8 mouse cellular contexts compared by ENCODE assay signal in genomic region chr5:52775237-52775636, GRCm38 (mm10). TPM values are rescaled to one million over a fixed set of nuclear protein-coding genes. Genes with fewer than 3 reads are reported as not detected.
DNase-seq lines count a peak whose midpoint lies in the region; ATAC-seq and TF ChIP-seq lines count a peak whose summit lies in the region.

TSS of gene Zcchc4 (plus strand) at chr5:52775409.

- no peak within 1 kb of the TSS for H3K4me2 ChIP-seq in kidney, embryonic 16.5 days (replicated peaks; ENCODE audit: low read depth, low read length)
- H3K4me2 ChIP-seq in forebrain, embryonic 16.5 days (ENCODE audit: low read length): no peak within 1 kb of the TSS

- DNase-seq in kidney, postnatal 4 days: no peak
- no peak for DNase-seq in midbrain, embryonic 10.5 days (ENCODE audit: low spot score)
- DNase-seq in frontal cortex, postnatal 36 days (ENCODE audit: low spot score in 2 of 2): no peak
- DNase-seq in left cerebral cortex, postnatal 14 days (ENCODE audit: low spot score in 2 of 2): no peak
- DNase-seq in kidney, adult 11 months: no peak

- no peak for TF ChIP-seq CTCF in bone marrow, adult 2 months (IDR thresholded peaks at IDR 0.05; ENCODE audit: control insufficient read depth, insufficient read depth, low read length)

- H3K36me3 ChIP-seq in kidney, embryonic 16.5 days (ENCODE audit: insufficient read depth, low read length): peaks cover 5% of the 10 kb centered on the region; the same call in 1 of the 2 replicates
- H3K36me3 ChIP-seq in forebrain, embryonic 16.5 days (ENCODE audit: control insufficient read depth, insufficient read depth): no peaks in the 10 kb centered on the region
- peaks cover 2% of the 10 kb centered on the region; the same call in 1 of the 2 replicates for H3K36me3 ChIP-seq in midbrain, embryonic 10.5 days

- no peaks in the 10 kb centered on the region for H3K27me3 ChIP-seq in kidney, embryonic 16.5 days (ENCODE audit: insufficient read depth, low read length)
- H3K27me3 ChIP-seq in forebrain, embryonic 16.5 days (replicated peaks; ENCODE audit: control insufficient read depth, insufficient read depth, low read length): no peaks in the 10 kb centered on the region
- no peaks in the 10 kb centered on the region for H3K27me3 ChIP-seq in midbrain, embryonic 10.5 days (ENCODE audit: low read depth, poor library complexity, severe bottlenecking)

- H3K27ac ChIP-seq in kidney, embryonic 16.5 days (ENCODE audit: low read length): no peak within 1 kb of the TSS
- no peak within 1 kb of the TSS for H3K27ac ChIP-seq in bone marrow, adult 2 months (ENCODE audit: control insufficient read depth, insufficient read depth, low read depth, low read length, poor library complexity)
- no peak within 1 kb of the TSS for H3K27ac ChIP-seq in forebrain, embryonic 16.5 days (ENCODE audit: low read length)
- no peak within 1 kb of the TSS for H3K27ac ChIP-seq in midbrain, embryonic 10.5 days (replicated peaks)

- H3K9ac ChIP-seq in kidney, embryonic 16.5 days (replicated peaks; ENCODE audit: low read length): no peak within 1 kb of the TSS
- no peak within 1 kb of the TSS for H3K9ac ChIP-seq in forebrain, embryonic 16.5 days (replicated peaks; ENCODE audit: low read depth, low read length)

- H3K4me1 ChIP-seq in kidney, embryonic 16.5 days (ENCODE audit: insufficient read depth, low read length): no peaks in the 10 kb centered on the region
- peaks cover 2% of the 10 kb centered on the region; the same call in 1 of the 2 replicates for H3K4me1 ChIP-seq in bone marrow, adult 2 months (ENCODE audit: control insufficient read depth, insufficient read depth, low read length)
- H3K4me1 ChIP-seq in forebrain, embryonic 16.5 days (replicated peaks; ENCODE audit: control insufficient read depth, insufficient read depth, low read length): no peaks in the 10 kb centered on the region
- no peaks in the 10 kb centered on the region for H3K4me1 ChIP-seq in midbrain, embryonic 10.5 days

- ATAC-seq in kidney, embryonic 16.5 days (ENCODE audit: low FRiP score, low TSS enrichment): no peak
- no peak for ATAC-seq in forebrain, embryonic 16.5 days

- no peaks in the 10 kb centered on the region for H3K9me3 ChIP-seq in kidney, embryonic 16.5 days (ENCODE audit: low read length)
- no peaks in the 10 kb centered on the region for H3K9me3 ChIP-seq in forebrain, embryonic 16.5 days (ENCODE audit: control insufficient read depth, low read length)
- no peaks in the 10 kb centered on the region for H3K9me3 ChIP-seq in midbrain, embryonic 10.5 days (replicated peaks)

- 73% methylated on average over 8 of the region's 8 CpGs for WGBS in kidney, embryonic 16.5 days
- WGBS in bone marrow, adult 2 months: 81% methylated on average over 8 of the region's 8 CpGs
- 67% methylated on average over 8 of the region's 8 CpGs for WGBS in forebrain, embryonic 16.5 days
- 90% methylated on average over 8 of the region's 8 CpGs for WGBS in midbrain, embryonic 10.5 days

- no peak for TF ChIP-seq POLR2A in bone marrow, adult 2 months (IDR thresholded peaks at IDR 0.05; ENCODE audit: borderline replicate concordance, control insufficient read depth, low read depth, low read length)

- H3K4me3 ChIP-seq in kidney, embryonic 16.5 days (ENCODE audit: low read length): no peak within 1 kb of the TSS
- no peak within 1 kb of the TSS for H3K4me3 ChIP-seq in bone marrow, adult 2 months (replicated peaks; ENCODE audit: control insufficient read depth, low read depth, low read length)
- H3K4me3 ChIP-seq in forebrain, embryonic 16.5 days (replicated peaks; ENCODE audit: low read length): no peak within 1 kb of the TSS
- no peak within 1 kb of the TSS for H3K4me3 ChIP-seq in midbrain, embryonic 10.5 days

- intact Hi-C loops in left cerebral cortex, postnatal 14 days (cut with DNase I): no loop called here

RNA-seq across cellular contexts. Expression of gene Zcchc4, which starts in this region (rescaled TPM):
- polyA plus RNA-seq in kidney, embryonic 16.5 days (2015; fragmentation: Nextera tagmentation; extraction: Ambion mirVana): 15.8 and 18.3 TPM in 2 replicates
- polyA plus RNA-seq in bone marrow, adult 2 months (2011; ENCODE audit: insufficient read depth, insufficient read length, low replicate concordance, missing spikeins): 10.3 and 11.1 TPM in 2 replicates
- 12.3 and 15.3 TPM in 2 replicates for polyA plus RNA-seq in forebrain, embryonic 16.5 days (2015; fragmentation: Nextera tagmentation; extraction: Ambion mirVana)
- polyA plus RNA-seq in midbrain, embryonic 10.5 days (2016; fragmentation: Nextera tagmentation; extraction: Ambion mirVana): 16.7 and 18.1 TPM in 2 replicates
- 1 to 10 TPM; 8.1 to 8.2 TPM for total RNA-seq in left cerebral cortex, postnatal 14 days (2021)
